Mouse (Mus musculus) adrenal gland, postnatal 36 days (tissue): Measurements from ENCODE around the gene Hprt. TPM values are rescaled to one million over a fixed set of nuclear protein-coding genes. Genes with fewer than 3 reads are reported as not detected.
"Not testable (repeated sequence)": the region's sequence is repeated elsewhere in the genome, so short reads cannot be mapped to it uniquely, and the experiment has no call there.

Experiments used
- DNase-seq, 2 experiments: peaks; one replicate each; pipeline ENCODE4 v3.0.0; 2021; ENCODE audit warnings: mixed read lengths in 1 of 2
- long read RNA-seq, 2 experiments: library from polyadenylated mRNA; stranded (forward); transcript quantifications; one replicate each; pipeline ENCODE4 v2.0.0; 2021; ENCODE audit warnings: borderline sequencing depth in 2 of 2
- total RNA-seq, 2 experiments: library from RNA; stranded (reverse); gene quantifications; 2 replicates each; pipeline ENCODE4 v1.2.3; 2021

Hprt gene
- 100 to 1,000 TPM; 119 to 120 TPM for total RNA-seq
- long read RNA-seq, experiment 1, transcript Hprt-201 (9 exons, 1,289 nt), result major isoform, 9 of 12 reads
- long read RNA-seq, experiment 1, partial matches to known transcripts, result 0 of 12 reads
- long read RNA-seq, experiment 1, other reads (novel, unspliced or antisense), result 3 of 12 reads
- long read RNA-seq, experiment 2, partial matches to known transcripts, result 1 of 3 reads
- long read RNA-seq, experiment 2, other reads (novel, unspliced or antisense), result 0 of 3 reads

- DNase-seq, result peak; percentile 92 to 94
These were observed at the start of gene Hprt for GRCm38 (mm10) chrX:52987905-52988783. TSS of gene Hprt (plus strand) at chrX:52988137.

DNA sequence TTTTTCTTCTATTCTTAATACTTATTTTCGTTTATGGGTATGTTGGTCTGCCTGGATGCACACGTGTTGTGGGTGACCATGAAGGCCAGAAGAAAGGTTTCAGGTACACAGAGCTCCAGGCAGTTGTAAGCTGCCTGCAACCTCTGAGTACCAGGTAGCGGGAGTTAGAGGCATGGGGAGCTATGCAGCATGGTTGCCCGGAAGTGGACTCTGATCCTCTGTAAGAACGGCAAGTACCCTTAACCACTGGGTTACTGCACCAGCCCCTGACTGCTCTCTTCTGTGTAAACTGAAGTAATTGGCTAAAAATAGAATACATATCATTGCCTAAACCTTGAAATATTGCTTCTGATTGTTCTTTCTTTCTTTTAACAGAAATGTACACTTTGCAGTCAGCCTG, 42.4 kb upstream of the Hprt start:
- DNase-seq, result no peak

GRCm38 (mm10) chrX:52949713-52950112, 38.2 kb upstream of the Hprt start:
- DNase-seq, result peak; percentile 6 to 41

DNA sequence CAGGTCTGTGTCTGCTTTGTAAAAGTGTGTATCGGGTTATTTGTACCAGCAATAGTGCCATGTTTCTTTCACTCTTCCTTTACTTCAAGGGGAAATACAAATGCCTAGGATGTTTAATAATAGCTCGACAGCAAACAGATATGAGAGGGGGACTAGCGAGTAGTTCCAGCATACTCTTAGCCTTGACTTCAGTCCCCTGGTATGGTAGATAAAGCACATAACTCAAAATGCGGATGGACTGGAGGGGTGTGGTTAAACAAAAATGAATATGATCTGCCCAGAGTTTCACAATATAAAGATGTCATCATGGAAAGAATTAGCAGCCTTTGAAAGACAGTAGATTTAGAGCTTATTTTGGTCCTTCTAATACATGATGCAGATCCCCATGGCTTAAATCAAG, 31.0 kb upstream of the Hprt start:
- no peak for DNase-seq

GRCm38 (mm10) chrX:52961559-52962110, 26.3 kb upstream of the Hprt start:
- no peak for DNase-seq

- DNase-seq, result no peak
These were observed 22.8 kb upstream of the Hprt start for GRCm38 (mm10) chrX:52965149-52965548.

DNA sequence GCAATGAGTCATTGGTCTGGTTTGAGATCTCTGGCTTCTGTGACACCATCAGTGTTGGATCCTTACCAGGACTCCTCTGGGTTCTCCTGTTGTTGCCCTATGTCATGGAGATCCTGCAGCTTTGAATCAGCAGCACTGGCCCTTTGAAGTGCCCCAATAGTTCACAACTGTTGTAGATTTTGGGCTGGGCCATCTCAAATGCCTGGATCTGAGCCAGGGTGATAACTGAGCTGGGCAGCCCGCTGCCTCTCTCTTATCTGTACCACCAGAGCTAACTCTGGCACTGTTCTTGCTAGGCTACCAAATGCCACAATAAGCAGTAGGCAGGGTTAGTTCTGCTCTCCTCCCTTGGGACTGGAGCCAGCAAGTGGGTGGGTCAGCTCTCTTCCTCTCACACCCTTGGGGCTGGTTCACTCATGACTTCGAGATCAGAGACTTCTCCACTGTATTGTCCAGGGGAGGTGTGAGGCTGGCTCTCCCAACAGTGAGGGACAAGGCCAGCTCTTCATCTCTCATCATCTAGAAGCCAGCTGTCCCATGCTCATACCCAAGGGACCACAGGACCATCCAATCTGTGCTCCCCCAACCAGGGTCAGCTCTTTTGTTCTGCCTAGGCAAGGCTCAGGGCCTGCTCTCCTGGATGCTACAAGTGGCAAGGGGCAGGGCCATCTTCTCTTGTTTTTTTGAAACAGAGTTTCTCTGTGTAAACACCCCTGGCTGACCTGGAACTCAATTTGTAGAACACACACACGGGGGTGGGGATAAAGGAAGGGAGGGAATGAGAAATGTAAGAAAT, 16.5 kb upstream of the Hprt start:
- DNase-seq, result peak; percentile 17 to 50

GRCm38 (mm10) chrX:52972129-52972528, 15.8 kb upstream of the Hprt start:
- no peak for DNase-seq

DNA sequence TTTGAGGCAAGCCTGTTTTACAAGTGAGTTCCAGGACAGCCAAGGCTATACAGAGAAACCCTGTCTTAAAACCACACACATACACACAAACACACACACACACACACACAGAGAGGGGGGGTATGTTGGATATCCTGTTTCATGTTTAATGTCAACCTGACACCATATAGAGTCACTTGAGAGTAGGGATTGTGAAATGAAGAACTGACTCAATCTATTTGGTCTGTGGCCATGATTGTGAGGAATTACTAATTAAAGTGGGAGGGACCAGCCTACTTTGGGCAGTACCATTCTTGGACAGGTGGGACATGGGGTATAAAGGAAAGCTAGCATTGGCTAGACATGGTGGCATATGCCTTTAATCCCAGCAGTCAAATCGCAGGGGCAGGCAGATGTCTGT, 15.3 kb upstream of the Hprt start:
- DNase-seq, result no peak

- no peak for DNase-seq
These were observed 9.4 kb upstream of the Hprt start for GRCm38 (mm10) chrX:52978576-52978975.

GRCm38 (mm10) chrX:52981378-52981777, 6.6 kb upstream of the Hprt start:
- no peak for DNase-seq

DNA sequence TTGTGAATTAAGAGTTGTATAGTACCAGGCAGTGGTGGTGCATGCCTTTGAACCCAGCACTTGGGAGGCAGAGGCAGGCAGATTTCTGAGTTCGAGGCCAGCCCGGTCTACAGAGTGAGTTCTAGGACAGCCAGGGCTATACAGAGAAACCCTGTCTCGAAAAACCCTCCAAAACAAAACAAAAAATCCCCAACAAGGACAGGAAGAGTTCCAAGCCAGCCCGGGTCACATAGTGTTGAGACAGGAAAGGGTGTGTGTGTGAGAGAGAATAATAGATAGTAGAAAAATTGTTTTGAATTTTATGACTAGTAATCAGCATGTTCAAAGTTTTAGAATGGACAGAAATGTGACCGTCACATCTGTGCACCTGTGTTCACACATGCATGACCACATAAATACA, 6.8 kb downstream of the Hprt start:
- not testable (repeated sequence) for DNase-seq

DNA sequence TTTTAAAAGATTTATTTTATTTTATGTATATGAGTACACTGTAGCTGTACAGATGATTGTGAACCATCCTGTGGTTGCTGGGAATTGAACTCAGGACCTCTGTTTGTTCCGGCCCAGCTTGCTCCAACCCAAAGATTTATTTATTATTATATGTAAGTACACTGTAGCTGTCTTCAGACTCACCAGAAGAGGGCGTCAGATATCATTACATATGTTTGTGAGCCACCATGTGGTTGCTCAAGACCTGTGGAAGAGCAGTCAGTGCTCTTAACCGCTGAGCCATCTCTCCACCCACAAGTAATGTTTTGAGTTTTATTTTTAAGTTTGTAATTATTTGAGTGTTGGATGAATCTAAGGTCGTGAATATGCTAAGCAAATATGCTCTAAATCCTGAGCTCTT, 16.9 kb downstream of the Hprt start:
- not testable (repeated sequence) for DNase-seq

- DNase-seq, result no peak
These were observed 18.1 kb downstream of the Hprt start for GRCm38 (mm10) chrX:53006062-53006461.

DNA sequence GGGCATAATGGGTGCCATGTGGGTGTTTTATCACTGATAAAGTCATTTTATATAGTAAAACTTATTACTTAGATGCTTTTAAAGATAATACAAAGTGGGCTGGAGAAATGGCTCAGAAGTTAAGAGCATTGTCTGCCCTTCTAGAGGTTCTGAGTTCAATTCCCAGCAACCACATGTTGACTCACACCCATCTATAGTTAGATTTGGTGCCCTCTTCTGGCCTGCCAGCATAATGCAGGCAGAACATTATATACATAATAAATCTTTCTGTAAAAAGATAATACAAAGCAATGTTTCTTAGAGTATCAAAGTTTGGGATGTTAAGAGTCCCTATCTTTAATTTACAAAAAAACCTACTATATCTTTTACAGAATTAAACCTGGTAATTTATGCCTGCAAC, 27.6 kb downstream of the Hprt start:
- DNase-seq, result no peak

GRCm38 (mm10) chrX:53023021-53023420, 35.1 kb downstream of the Hprt start:
- no peak for DNase-seq

DNA sequence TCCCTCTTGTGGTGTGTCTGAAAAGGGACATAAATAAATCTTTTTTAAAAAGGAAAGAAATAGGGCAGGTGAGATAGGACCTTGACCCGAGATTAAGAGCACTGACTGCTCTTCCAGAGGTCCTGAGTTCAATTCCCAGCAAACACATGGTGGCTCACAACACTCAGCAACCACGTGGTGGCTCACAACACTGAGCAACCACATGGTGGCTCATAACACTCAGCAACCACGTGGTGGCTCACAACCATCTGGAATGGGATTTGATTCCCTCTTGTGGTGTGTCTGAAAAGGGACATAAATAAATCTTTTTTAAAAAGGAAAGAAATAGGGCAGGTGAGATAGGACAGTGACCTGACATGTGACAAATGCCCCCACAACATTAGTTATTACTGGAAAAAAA, 36.3 kb downstream of the Hprt start:
- DNase-seq, result peak; percentile 19 to 28

DNA sequence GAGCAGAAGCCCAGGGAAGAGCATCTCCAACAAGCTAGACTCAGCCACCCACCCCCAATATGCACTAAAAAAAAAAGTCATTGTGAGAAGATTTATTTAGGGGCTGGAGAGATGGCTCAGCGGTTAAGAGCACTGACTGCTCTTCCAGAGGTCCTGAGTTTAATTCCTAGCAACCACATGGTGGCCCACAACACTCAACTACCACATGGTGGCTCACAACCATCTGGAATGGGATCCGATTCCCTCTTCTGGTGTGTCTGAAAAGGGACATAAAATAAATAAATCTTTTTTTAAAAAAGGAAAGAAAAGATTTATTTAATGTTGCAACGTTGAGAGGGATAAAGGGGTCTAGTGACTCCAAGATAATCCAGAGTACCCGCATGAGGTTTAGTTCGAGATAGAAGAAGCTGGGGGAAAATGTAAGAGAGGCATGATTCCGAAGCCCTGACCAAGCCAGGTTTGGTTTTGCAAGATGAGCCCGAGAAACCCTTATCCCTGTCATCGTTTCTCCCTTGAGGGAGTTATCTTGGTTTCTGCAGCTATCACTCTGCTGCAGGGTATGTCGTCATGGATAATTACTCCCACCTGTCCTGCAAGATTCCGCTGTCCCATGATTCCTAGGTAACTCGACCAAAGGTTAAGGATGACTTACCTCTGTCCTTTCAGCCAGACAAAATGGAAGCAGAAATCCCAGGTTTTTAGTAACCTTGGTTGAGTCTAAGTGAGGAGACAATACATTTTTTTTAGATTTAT, 37.7 kb downstream of the Hprt start:
- DNase-seq, result peak in 1 of 2 experiments; percentile 26

DNA sequence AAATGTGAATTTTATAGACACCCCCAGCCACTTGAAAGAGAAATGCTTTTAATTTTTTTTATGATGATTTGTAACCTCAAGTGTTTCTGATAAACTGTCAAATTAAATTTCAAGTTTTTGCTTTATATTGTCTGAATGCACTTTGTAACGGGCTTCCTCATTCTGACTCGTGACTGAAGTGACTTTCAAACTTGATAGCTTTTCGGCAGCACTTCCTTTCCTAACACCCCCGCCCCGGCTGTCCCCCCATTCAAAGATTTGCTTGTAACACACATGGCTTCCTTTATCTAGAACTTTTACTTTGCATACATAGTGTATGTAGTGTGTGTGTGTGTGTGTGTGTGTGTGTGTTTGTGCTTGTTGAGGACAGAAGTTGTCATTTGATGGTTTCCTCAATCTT, 41.6 kb downstream of the Hprt start:
- DNase-seq, result no peak

DNA sequence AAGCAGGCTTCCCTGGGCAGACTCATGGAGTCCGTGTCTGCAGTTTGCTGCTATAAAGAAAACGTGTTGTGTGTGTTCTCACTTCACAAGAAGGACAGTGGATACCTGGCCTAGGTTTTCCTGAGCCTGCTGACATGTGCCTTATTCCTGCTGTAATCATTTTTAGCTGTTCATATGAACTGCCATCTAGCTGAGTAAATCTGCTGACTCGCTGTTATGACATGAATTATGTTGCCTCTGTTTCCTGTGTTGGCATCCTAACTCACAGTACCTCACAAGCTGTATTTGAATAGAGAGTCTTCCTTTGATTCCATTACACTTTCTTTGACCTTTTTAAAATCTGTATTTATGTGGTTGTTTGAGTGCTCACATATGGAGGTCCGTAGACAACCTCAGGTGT, 50.3 kb downstream of the Hprt start:
- no peak for DNase-seq

DNA sequence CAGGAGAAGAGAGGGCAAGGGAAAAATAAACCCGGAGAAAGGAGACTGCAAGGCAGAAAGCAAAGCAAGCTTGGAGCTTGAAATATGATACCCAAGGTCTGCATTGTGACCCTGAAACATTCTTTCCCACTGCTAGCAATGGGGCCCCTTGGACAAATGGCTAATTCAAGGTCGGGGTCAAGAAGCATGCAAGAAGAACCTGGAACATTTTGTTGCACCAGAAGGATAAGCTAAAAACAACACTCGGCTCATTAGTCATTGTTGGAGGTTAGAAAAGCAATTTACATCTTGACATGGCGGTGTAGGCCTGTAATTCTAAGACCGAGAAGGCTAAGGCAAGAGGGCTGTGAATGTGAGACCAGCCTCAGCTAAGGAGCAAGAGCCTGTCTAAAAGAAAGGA, 51.7 kb downstream of the Hprt start:
- DNase-seq, result peak in 1 of 2 experiments; percentile 25

GRCm38 (mm10) chrX:53040138-53040537, 52.2 kb downstream of the Hprt start:
- no peak for DNase-seq
